35 mouse cellular contexts compared by ENCODE assay signal in genomic region chr7:49887776-49888390, GRCm38 (mm10). TPM values are rescaled to one million over a fixed set of nuclear protein-coding genes. Genes with fewer than 3 reads are reported as not detected.
DNase-seq lines count a peak whose midpoint lies in the region; TF ChIP-seq lines count a peak whose summit lies in the region.
"Had no signal": no experiment of that assay in that cellular context is flagged by ENCODE, and none has a peak within 500 bp of the region (broad histone marks: within the 10 kb centered on the region; RNA-seq: fewer than 3 reads in every experiment).

No protein-coding gene starts in this region.

- no peak overlapping the region for H3K4me3 ChIP-seq in embryonic fibroblast, embryonic 13.5 days (ENCODE audit: insufficient read depth, low read length)
- H3K4me3 ChIP-seq in lung, adult 2 months (replicated peaks; ENCODE audit: extremely low read depth, low read depth, low read length), result no peak overlapping the region
- H3K4me3 ChIP-seq: embryonic facial prominence, embryonic 10.5 days; embryonic facial prominence, embryonic 15.5 days; hindbrain, embryonic 12.5 days; intestine, embryonic 15.5 days; layer of hippocampus, adult 2 months; liver, embryonic 12.5 days; megakaryocyte, embryonic 14.5 days; midbrain, embryonic 12.5 days had no signal

- WGBS in lung, adult 2 months, result 71% methylated on average over 2 of the region's 2 CpGs

- peak; percentile 1 for DNase-seq in gastrocnemius, adult 18-20 months (ENCODE audit: low spot score)
- DNase-seq in gastrocnemius, postnatal 36 days, result no peak
- DNase-seq in NIH3T3 (ENCODE audit: low read depth), result peak; percentile 79
- no peak for DNase-seq in lung, adult 2 months
- no peak for DNase-seq in layer of hippocampus, postnatal 14 days (ENCODE audit: low spot score in 2 of 2)
- no peak for DNase-seq in right cerebral cortex, postnatal 36 days (ENCODE audit: low spot score in 2 of 2)
- DNase-seq: cerebellum, adult 8-10 months; cerebellum, postnatal 25 days; forebrain, postnatal 0 days; gastrocnemius, postnatal 10 days; heart, postnatal 36 days; kidney, adult 2 months; kidney, postnatal 36 days; left cerebral cortex, postnatal 4 days; liver, postnatal 0 days; lung, postnatal 4 days; thymus, postnatal 4 days had no signal

- peak overlapping the region; percentile 84 for H3K27ac ChIP-seq in embryonic fibroblast, embryonic 13.5 days (ENCODE audit: insufficient read depth, low read length)
- H3K27ac ChIP-seq: embryonic facial prominence, embryonic 10.5 days; embryonic facial prominence, embryonic 15.5 days; hindbrain, embryonic 12.5 days; hindbrain, postnatal 0 days; intestine, embryonic 15.5 days; layer of hippocampus, adult 2 months; liver, embryonic 12.5 days; midbrain, embryonic 12.5 days had no signal

- H3K4me1 ChIP-seq in embryonic fibroblast, embryonic 13.5 days (ENCODE audit: control insufficient read depth, insufficient read depth, low read length), result peaks cover 4% of the 10 kb centered on the region; the same call in 1 of the 2 replicates
- H3K4me1 ChIP-seq in lung, adult 2 months (ENCODE audit: control insufficient read depth, insufficient read depth, low read length), result no peaks in the 10 kb centered on the region
- H3K4me1 ChIP-seq: intestine, embryonic 15.5 days had no signal

- intact Hi-C loops in gastrocnemius, postnatal 36 days (cut with DNase I), result no loop called here

- TF ChIP-seq CTCF in embryonic fibroblast, embryonic 13.5 days (IDR thresholded peaks at IDR 0.05; ENCODE audit: borderline replicate concordance, insufficient read depth, low read length), result no peak
- no peak for TF ChIP-seq CTCF in lung, adult 2 months (IDR thresholded peaks at IDR 0.05; ENCODE audit: insufficient read depth, low read length)

- TF ChIP-seq POLR2A in embryonic fibroblast, embryonic 13.5 days (IDR thresholded peaks at IDR 0.05; ENCODE audit: low read depth, low read length), result no peak
- TF ChIP-seq POLR2A in lung, adult 2 months (IDR thresholded peaks at IDR 0.05; ENCODE audit: borderline replicate concordance, extremely low read depth, low read depth, low read length), result no peak

RNA-seq across cellular contexts. Expression of gene Slc6a5, which starts 22.1 kb away (rescaled TPM):
- total RNA-seq in gastrocnemius, adult 18-20 months (2021), result not detected
- total RNA-seq in gastrocnemius, postnatal 36 days (2021), result not detected
- polyA plus RNA-seq in embryonic fibroblast, embryonic 13.5 days (2011; ENCODE audit: insufficient read length, low read depth, missing spikeins), result not detected in 2 replicates
- not detected in 2 replicates for polyA plus RNA-seq in lung, adult 2 months (2012; rRNA removed)
- under 1 TPM; 0.12 to 0.14 TPM for total RNA-seq in layer of hippocampus, postnatal 14 days (2021)
- total RNA-seq: gastrocnemius, postnatal 10 days; heart, postnatal 36 days; layer of hippocampus, adult 2 months; left cerebral cortex, postnatal 4 days; MEL had no signal
- polyA plus RNA-seq: activated CD4-positive, CD25-positive, alpha-beta regulatory T cell, adult 4 months; embryonic facial prominence, embryonic 15.5 days; forebrain, postnatal 0 days; heart, embryonic 11.5 days; heart, embryonic 16.5 days; intestine, embryonic 15.5 days; kidney, adult 2 months; liver, embryonic 12.5 days; liver, postnatal 0 days; lung, postnatal 0 days; small intestine, adult 2 months; stomach, embryonic 14.5 days; thymus, postnatal 0 days had no signal

Comparison
In these comparisons a context has a peak if more than half of its experiments do, and no peak if none do; other contexts are left out.
1. DNase-seq: peak in gastrocnemius, adult 18-20 months (single experiment) and NIH3T3 (single experiment); none in gastrocnemius, postnatal 36 days (0 of 2), lung, adult 2 months (single experiment), layer of hippocampus, postnatal 14 days (0 of 2) and right cerebral cortex, postnatal 36 days (0 of 2).